Mouse (Mus musculus) MEL (cell line): ENCODE results near the gene Pafah1b2. TPM values are rescaled to one million over a fixed set of nuclear protein-coding genes. Genes with fewer than 3 reads are reported as not detected.

Source experiments
- DNase-seq: peaks from one replicate; pipeline ENCODE4 v3.0.0; 2011; ENCODE audit warnings: low read depth, low spot score
- H3K27ac ChIP-seq: 2 replicates; pipeline ENCODE4 v1.5.1; 2012; ENCODE audit warnings: low read depth, mild to moderate bottlenecking, control low read depth, low read length, moderate library complexity; ENCODE audit not compliant: control insufficient read depth
- H3K27me3 ChIP-seq, 2 experiments: fragments of 150-350 bp in 1 of 2; sonication (generic) in 1 of 2; 2 replicates each; pipeline ENCODE4 v1.6.1; 2012; ENCODE audit warnings: low read length in 2 of 2, mild to moderate bottlenecking in 2 of 2, improper control_type of control experiment in 1 of 2, moderate library complexity in 1 of 2; ENCODE audit not compliant: insufficient read depth in 2 of 2, control insufficient read depth in 1 of 2
- H3K36me3 ChIP-seq, 2 experiments: 2 replicates each; pipeline ENCODE4 v1.6.1; 2012 to 2014; ENCODE audit warnings: low read length in 2 of 2, improper control_type of control experiment in 1 of 2, inconsistent platforms in 1 of 2, mild to moderate bottlenecking in 1 of 2; ENCODE audit not compliant: insufficient read depth in 2 of 2, control insufficient read depth in 1 of 2
- H3K4me1 ChIP-seq, 2 experiments: fragments of 150-350 bp in 1 of 2; sonication (generic) in 1 of 2; 2 replicates each; pipeline ENCODE4 v1.6.1; 2012; ENCODE audit warnings: low read length in 2 of 2, improper control_type of control experiment in 1 of 2, mild to moderate bottlenecking in 1 of 2; ENCODE audit not compliant: insufficient read depth in 2 of 2, control insufficient read depth in 1 of 2
- H3K4me3 ChIP-seq, 2 experiments: fragments of 150-350 bp in 1 of 2; sonication (generic) in 1 of 2; 2 replicates each; pipeline ENCODE4 v1.5.1; 2012; ENCODE audit warnings: low read depth in 2 of 2, low read length in 2 of 2, mild to moderate bottlenecking in 2 of 2, moderate library complexity in 2 of 2, control low read depth in 1 of 2, improper control_type of control experiment in 1 of 2; ENCODE audit not compliant: control insufficient read depth in 1 of 2, insufficient read depth in 1 of 2
- H3K79me2 ChIP-seq: 2 replicates; pipeline ENCODE4 v1.6.1; 2012; ENCODE audit warnings: mild to moderate bottlenecking, low read length, moderate library complexity; ENCODE audit not compliant: control insufficient read depth, poor library complexity, insufficient read depth
- H3K9ac ChIP-seq: 2 replicates; pipeline ENCODE4 v1.6.1; 2012; ENCODE audit warnings: low read depth, mild to moderate bottlenecking, control low read depth, low read length, moderate library complexity; ENCODE audit not compliant: control insufficient read depth, poor library complexity, severe bottlenecking
- H3K9me3 ChIP-seq: fragments of 150-350 bp; sonication (generic); replicated peaks from 2 replicates; pipeline ENCODE4 v1.6.1; 2012; ENCODE audit warnings: mild to moderate bottlenecking, low read length, improper control_type of control experiment, moderate library complexity; ENCODE audit not compliant: insufficient read depth
- CHD1 ChIP-seq: IDR thresholded peaks from 2 replicates; pipeline ENCODE4 v1.6.1; 2012; ENCODE audit warnings: low read depth, mild to moderate bottlenecking, inconsistent platforms, low read length, improper control_type of control experiment
- CHD2 ChIP-seq: IDR thresholded peaks from 2 replicates; pipeline ENCODE4 v1.6.1; 2011; ENCODE audit warnings: low read length, improper control_type of control experiment
- CTCF ChIP-seq, 3 experiments: IDR thresholded peaks in 2 of 3; conservative IDR thresholded peaks in 1 of 3; 2 replicates each; pipeline ENCODE4 v1.5.1; 2011 to 2012; ENCODE audit warnings: low read length in 3 of 3, low read depth in 2 of 3, mild to moderate bottlenecking in 2 of 3, improper control_type of control experiment in 1 of 3, inconsistent platforms in 1 of 3, mixed read lengths in 1 of 3, moderate library complexity in 1 of 3; ENCODE audit not compliant: control insufficient read depth in 1 of 3, insufficient read depth in 1 of 3, poor library complexity in 1 of 3, severe bottlenecking in 1 of 3
- E2F4 ChIP-seq: IDR thresholded peaks from 2 replicates; pipeline ENCODE4 v1.6.1; 2011; ENCODE audit warnings: low read depth, low read length, improper control_type of control experiment, borderline replicate concordance
- ELF1 ChIP-seq: IDR thresholded peaks from 2 replicates; pipeline ENCODE4 v1.6.1; 2014; ENCODE audit warnings: low read depth, mild to moderate bottlenecking, inconsistent platforms, low read length, improper control_type of control experiment, moderate library complexity
- ETS1 ChIP-seq: IDR thresholded peaks from 2 replicates; pipeline ENCODE4 v1.6.1; 2012; ENCODE audit warnings: low read depth, mild to moderate bottlenecking, inconsistent platforms, low read length, improper control_type of control experiment, moderate library complexity
- GATA1 ChIP-seq: IDR thresholded peaks from 2 replicates; pipeline ENCODE4 v1.6.1; 2011; ENCODE audit warnings: low read depth, low read length, improper control_type of control experiment
- JUND ChIP-seq: IDR thresholded peaks from 2 replicates; pipeline ENCODE4 v1.6.1; 2011; ENCODE audit warnings: low read depth, mild to moderate bottlenecking, improper control_type of control experiment, low read length
- KAT2A ChIP-seq: conservative IDR thresholded peaks from 2 replicates; pipeline ENCODE4 v1.6.1; 2012; ENCODE audit warnings: low read depth, low read length, improper control_type of control experiment, inconsistent platforms
- MAFK ChIP-seq: IDR thresholded peaks from 2 replicates; pipeline ENCODE4 v1.6.1; 2011; ENCODE audit warnings: low read depth, mild to moderate bottlenecking, low read length, improper control_type of control experiment, borderline replicate concordance
- MEF2A ChIP-seq: IDR thresholded peaks from 2 replicates; pipeline ENCODE4 v1.6.1; 2014; ENCODE audit warnings: low read depth, mild to moderate bottlenecking, inconsistent platforms, low read length, improper control_type of control experiment; ENCODE audit not compliant: poor library complexity, insufficient replicate concordance, severe bottlenecking; ENCODE audit errors: extremely low read depth
- MYB ChIP-seq: IDR thresholded peaks from 2 replicates; pipeline ENCODE4 v1.6.1; 2011; ENCODE audit warnings: mild to moderate bottlenecking, low read depth, low read length, improper control_type of control experiment
- NELFE ChIP-seq: IDR thresholded peaks from 2 replicates; pipeline ENCODE4 v1.6.1; 2011; ENCODE audit warnings: low read depth, low read length, improper control_type of control experiment
- NRF1 ChIP-seq: IDR thresholded peaks from 2 replicates; pipeline ENCODE4 v1.6.1; 2014; ENCODE audit warnings: low read depth, mild to moderate bottlenecking, inconsistent platforms, low read length, improper control_type of control experiment, moderate library complexity; ENCODE audit not compliant: poor library complexity, insufficient read depth, severe bottlenecking
- POLR2AphosphoS2 ChIP-seq: IDR thresholded peaks from 2 replicates; pipeline ENCODE4 v1.6.1; 2011; ENCODE audit warnings: low read length, improper control_type of control experiment
- TBP ChIP-seq: IDR thresholded peaks from 2 replicates; pipeline ENCODE4 v1.8.0; 2011; ENCODE audit warnings: low read depth, low read length, improper control_type of control experiment
- TCF12 ChIP-seq: IDR thresholded peaks from 2 replicates; pipeline ENCODE4 v1.6.1; 2014; ENCODE audit warnings: low read depth, mild to moderate bottlenecking, inconsistent platforms, low read length, improper control_type of control experiment, moderate library complexity
- UBTF ChIP-seq: IDR thresholded peaks from 2 replicates; pipeline ENCODE4 v1.6.1; 2012; ENCODE audit warnings: low read depth, mild to moderate bottlenecking, inconsistent platforms, low read length, improper control_type of control experiment, moderate library complexity, borderline replicate concordance; ENCODE audit not compliant: insufficient read depth
- USF1 ChIP-seq: IDR thresholded peaks from 2 replicates; pipeline ENCODE4 v1.6.1; 2014; ENCODE audit warnings: low read depth, mild to moderate bottlenecking, inconsistent platforms, low read length, improper control_type of control experiment, moderate library complexity
- ZKSCAN1 ChIP-seq: IDR thresholded peaks from 2 replicates; pipeline ENCODE4 v1.6.1; 2012; ENCODE audit warnings: low read depth, mild to moderate bottlenecking, inconsistent platforms, low read length, improper control_type of control experiment, moderate library complexity
- ZNF384 ChIP-seq: IDR thresholded peaks from 2 replicates; pipeline ENCODE4 v1.6.1; 2012; ENCODE audit warnings: low read depth, mild to moderate bottlenecking, inconsistent platforms, low read length, improper control_type of control experiment
- polyA plus RNA-seq, 2 experiments: library from polyadenylated mRNA; stranded (reverse) in 1 of 2; unstranded in 1 of 2; fragments of >175 nt in 1 of 2; fragments of >200 nt in 1 of 2; gene quantifications; 2 replicates each; pipeline versions ENCODE4 v1.2.1 to v1.2.4; 2012; ENCODE audit warnings: low replicate concordance in 2 of 2, low read depth in 1 of 2; ENCODE audit not compliant: insufficient read length in 2 of 2, insufficient read depth in 1 of 2, missing spikeins in 1 of 2
- total RNA-seq: library from RNA; depleted of rRNA; stranded (reverse); fragments of 300-350 nt; gene quantifications from 2 replicates; pipeline ENCODE4 v1.2.3, GENCODE M21; 2012

The Pafah1b2 gene
- total and polyA plus RNA-seq, 3 experiments, result 127 to 178 (median 131) TPM

GRCm38 (mm10) chr9:45938952-45939637, 73.4 kb downstream of the Pafah1b2 start:
- no peaks in the 10 kb centered on the region for H3K27me3 ChIP-seq
- no peaks in the 10 kb centered on the region; a peak in 1 of 4 replicates for H3K36me3 ChIP-seq
- no peak for DNase-seq
- H3K27ac ChIP-seq, result no peak overlapping the region
- H3K79me2 ChIP-seq, result no peaks in the 10 kb centered on the region
- H3K4me3 ChIP-seq, result no peak overlapping the region
- H3K4me1 ChIP-seq, result no peaks in the 10 kb centered on the region
- H3K9ac ChIP-seq, result no peak overlapping the region
- no peaks in the 10 kb centered on the region for H3K9me3 ChIP-seq
- TF ChIP-seq TCF12, result no peak
- no peak for TF ChIP-seq CHD2
- TF ChIP-seq KAT2A, result no peak
- TF ChIP-seq NRF1, result no peak
- TF ChIP-seq CTCF (IDR thresholded peaks at IDR 0.05 in 2 of 3, conservative IDR thresholded peaks at IDR 0.05 in 1 of 3; ENCODE audit: control insufficient read depth in 1 of 3, insufficient read depth in 1 of 3, low read depth in 2 of 3, low read length in 3 of 3, poor library complexity in 1 of 3, severe bottlenecking in 1 of 3), result no peak
- TF ChIP-seq POLR2AphosphoS2, result no peak
- no peak for TF ChIP-seq MEF2A
- no peak for TF ChIP-seq MYB
- TF ChIP-seq USF1, result no peak
- TF ChIP-seq ETS1, result no peak
- TF ChIP-seq GATA1, result no peak
- no peak for TF ChIP-seq MAFK
- no peak for TF ChIP-seq E2F4
- TF ChIP-seq CHD1, result no peak
- no peak for TF ChIP-seq ELF1
- TF ChIP-seq UBTF, result no peak
- no peak for TF ChIP-seq JUND
- no peak for TF ChIP-seq NELFE

- no peak for DNase-seq
- H3K9me3 ChIP-seq, result no peaks in the 10 kb centered on the region
- H3K27ac ChIP-seq, result no peak overlapping the region
- no peak overlapping the region for H3K4me3 ChIP-seq
- no peaks in the 10 kb centered on the region for H3K27me3 ChIP-seq
- no peaks in the 10 kb centered on the region; a peak in 1 of 4 replicates for H3K36me3 ChIP-seq
- TF ChIP-seq UBTF (no peak), ELF1 (no peak), ZNF384 (no peak), MAFK (no peak), USF1 (no peak), ZKSCAN1 (no peak), TBP (no peak), CHD1 (no peak), E2F4 (no peak)
- TF ChIP-seq, all 39 proteins: peak for 0
- no peak overlapping the region for H3K9ac ChIP-seq
- no peaks in the 10 kb centered on the region for H3K4me1 ChIP-seq
- H3K79me2 ChIP-seq, result no peaks in the 10 kb centered on the region
Observed at GRCm38 (mm10) chr9:45938088-45938487, 74.4 kb downstream of the Pafah1b2 start.
